Mouse (Mus musculus): ENCODE measurements at regions not wholly inside any gene's neighbourhood (a gene's known extent, or its start where the extent isn't known, plus 50 kb on each side); places are given as distances from the start of the nearest gene placed in this dataset.

DNA sequence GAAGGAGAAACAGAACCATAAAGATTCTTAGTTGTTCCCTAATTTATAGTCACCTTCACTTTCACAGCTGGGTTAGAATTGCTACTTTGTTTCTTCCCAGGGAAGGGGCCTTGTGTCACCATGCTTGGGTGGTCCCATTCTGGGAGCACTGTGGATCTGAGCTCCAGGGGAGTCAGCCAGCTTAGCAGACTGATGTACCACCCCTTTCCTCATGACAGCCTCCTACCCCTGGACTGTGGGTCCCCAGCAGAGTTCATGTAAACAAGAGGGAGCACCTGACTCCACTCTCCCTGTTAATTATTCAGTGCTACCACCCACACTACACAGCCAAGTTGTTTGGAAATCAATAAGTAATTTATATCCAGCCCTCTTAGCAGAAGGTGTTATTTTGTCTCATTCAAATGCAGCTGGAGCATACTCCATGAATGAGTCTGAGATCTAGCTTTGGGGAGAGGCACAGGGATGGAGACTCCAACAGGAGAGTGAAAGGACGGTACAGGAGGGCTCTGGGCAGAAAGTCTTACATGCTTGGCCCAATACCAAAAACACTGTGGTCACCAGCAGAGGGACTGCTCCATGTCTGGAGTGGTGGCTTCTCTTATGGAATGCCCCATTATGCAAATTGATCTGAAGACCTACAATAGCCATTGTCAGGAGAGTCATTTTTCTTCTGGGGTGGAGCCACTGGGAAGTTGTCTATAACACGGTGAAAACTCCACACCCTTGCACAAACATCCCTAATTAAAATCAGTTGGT lies 51.1 kb upstream of the Dock1 start:
- DNase-seq (ENCODE audit: low spot score in 2 of 2): no peak
- intact Hi-C loops (cut with DNase I): no loop called here

DNA sequence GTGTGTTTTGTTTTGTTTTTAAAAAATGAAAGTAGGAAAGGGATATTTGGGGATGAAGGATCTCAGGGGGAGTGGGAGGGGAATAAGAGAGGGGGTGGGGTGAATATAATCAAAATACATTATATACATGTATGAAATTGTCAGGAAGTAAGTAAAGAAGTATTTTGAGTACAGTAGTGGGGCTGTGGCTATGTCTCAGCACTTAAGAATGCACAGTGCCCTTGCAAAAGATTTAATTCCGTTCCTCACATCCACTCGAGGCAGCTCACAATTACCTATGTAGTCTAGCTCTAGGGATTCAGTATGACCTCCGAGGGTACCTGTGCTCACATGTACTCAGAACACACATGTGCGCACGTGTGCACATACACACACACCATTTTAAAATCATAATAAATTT lies 50.4 kb upstream of the Dock1 start:
- intact Hi-C loops (cut with DNase I): no loop called here
- no peak for DNase-seq (ENCODE audit: low spot score in 2 of 2)

All from left cerebral cortex, postnatal 14 days (tissue).